Mouse (Mus musculus) testis, adult 2 months (tissue): Measurements from ENCODE around the gene Ptpn1. TPM values are rescaled to one million over a fixed set of nuclear protein-coding genes. Genes with fewer than 3 reads are reported as not detected.

Source experiments
- H3K27ac ChIP-seq: fragments of 200-500 bp; 2 replicates; pipeline ENCODE4 v1.5.1; 2012; ENCODE audit warnings: low read depth, low read length; ENCODE audit not compliant: control insufficient read depth, insufficient read depth
- H3K27me3 ChIP-seq: fragments of 200-500 bp; 2 replicates; pipeline ENCODE4 v1.6.1; 2012; ENCODE audit warnings: mild to moderate bottlenecking, low read length, moderate library complexity; ENCODE audit not compliant: control insufficient read depth, insufficient read depth
- H3K36me3 ChIP-seq: fragments of 200-500 bp; 2 replicates; pipeline ENCODE4 v1.6.1; 2012; ENCODE audit warnings: mild to moderate bottlenecking, low read length; ENCODE audit not compliant: control insufficient read depth, insufficient read depth
- H3K4me1 ChIP-seq: fragments of 200-500 bp; 2 replicates; pipeline ENCODE4 v1.6.1; 2012; ENCODE audit warnings: low read length; ENCODE audit not compliant: control insufficient read depth, insufficient read depth
- H3K4me3 ChIP-seq: fragments of 200-500 bp; 2 replicates; pipeline ENCODE4 v1.5.1; 2012; ENCODE audit warnings: low read depth, mild to moderate bottlenecking, low read length, moderate library complexity, mixed read lengths; ENCODE audit not compliant: control insufficient read depth
- CTCF ChIP-seq: fragments of 200-500 bp; IDR thresholded peaks from 2 replicates; pipeline ENCODE4 v1.5.1; 2012; ENCODE audit warnings: low read depth, mild to moderate bottlenecking, inconsistent platforms, low read length, moderate library complexity; ENCODE audit not compliant: control insufficient read depth, insufficient read depth, insufficient replicate concordance
- POLR2A ChIP-seq: fragments of 200-500 bp; IDR thresholded peaks from 2 replicates; pipeline ENCODE4 v1.6.1; 2012; ENCODE audit warnings: low read depth, mild to moderate bottlenecking, inconsistent platforms, low read length, moderate library complexity; ENCODE audit not compliant: control insufficient read depth
- polyA plus RNA-seq: library from polyadenylated mRNA; depleted of rRNA; stranded (reverse); fragments of >200 nt; gene quantifications from 2 replicates; pipeline ENCODE4 v1.2.3, GENCODE M21; 2012

Ptpn1 gene
- polyA plus RNA-seq, 1 experiment = 30.9 TPM

DNA sequence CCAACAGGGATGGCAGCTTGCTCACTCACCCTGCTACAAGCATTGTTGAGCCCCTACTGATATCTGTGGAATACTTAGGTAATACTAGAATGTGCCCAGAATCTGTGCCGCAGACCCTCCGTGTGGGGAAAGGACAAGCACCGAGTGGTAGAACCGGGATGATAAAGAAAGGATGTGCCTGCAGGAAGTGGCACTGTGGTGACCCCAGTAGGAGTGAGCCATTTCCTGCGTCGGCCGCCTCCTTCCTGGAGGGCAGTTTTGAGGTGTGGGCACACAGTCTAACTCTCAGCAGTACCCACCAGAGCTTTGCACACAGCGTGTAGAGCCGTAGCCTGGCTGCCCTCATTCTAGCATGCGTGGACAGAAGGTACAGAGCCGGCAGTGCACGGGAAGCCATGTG lies 43.9 kb downstream of the Ptpn1 start:
- Histone ChIP-seq H3K27me3 (no peaks in the 10 kb centered on the region), H3K27ac (no peak overlapping the region), H3K36me3 (peaks cover 5% of the 10 kb centered on the region), H3K4me1 (no peaks in the 10 kb centered on the region), H3K4me3 (no peak overlapping the region)
- TF ChIP-seq POLR2A (no peak), CTCF (no peak)

DNA sequence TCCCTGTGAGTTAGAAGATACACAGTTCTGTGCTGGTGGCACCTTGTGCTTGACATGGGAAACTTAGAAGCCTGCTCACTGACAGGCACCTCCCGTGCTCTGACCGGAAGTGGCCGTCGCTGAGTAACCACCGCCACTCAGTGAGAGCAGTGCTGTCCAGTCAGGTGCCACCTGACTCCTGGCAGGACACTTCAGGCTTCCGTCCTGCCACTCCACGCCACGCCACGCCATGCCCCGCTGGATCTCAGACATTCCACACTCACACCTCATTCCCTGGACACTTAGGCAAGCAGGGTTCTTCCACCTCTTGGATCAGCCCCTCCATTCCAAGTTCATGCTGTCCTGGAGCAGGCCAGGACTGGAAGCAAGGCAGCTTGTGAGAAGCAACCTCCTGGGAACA lies 46.4 kb downstream of the Ptpn1 start:
- peaks cover 5% of the 10 kb centered on the region for H3K36me3 ChIP-seq
- no peak overlapping the region for H3K4me3 ChIP-seq
- no peak overlapping the region for H3K27ac ChIP-seq
- H3K4me1 ChIP-seq = no peaks in the 10 kb centered on the region
- H3K27me3 ChIP-seq = no peaks in the 10 kb centered on the region
- no peak for TF ChIP-seq CTCF
- no peak for TF ChIP-seq POLR2A

DNA sequence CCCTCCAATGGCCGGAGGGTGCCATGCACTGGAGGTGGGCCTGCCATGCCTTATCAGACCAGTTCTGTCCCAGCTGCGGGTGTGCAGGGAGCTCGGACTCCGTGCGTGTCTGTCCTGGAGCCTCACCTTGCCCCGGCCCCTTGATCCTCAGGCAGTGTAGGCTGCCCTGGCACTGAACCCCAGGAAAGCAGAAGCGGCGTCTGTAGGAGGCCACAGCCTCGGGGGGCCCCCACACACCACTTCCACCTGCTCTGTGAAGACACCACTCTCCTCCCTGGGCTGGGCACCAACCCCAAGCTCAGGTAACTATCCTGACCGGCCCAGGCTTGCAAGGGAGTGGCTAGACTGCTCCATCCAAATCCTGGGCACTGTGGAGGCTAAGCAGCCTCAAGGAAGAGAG lies 48.5 kb downstream of the Ptpn1 start:
- no peaks in the 10 kb centered on the region; the same call in 1 of the 2 replicates for H3K36me3 ChIP-seq
- TF ChIP-seq CTCF = no peak
- no peak for TF ChIP-seq POLR2A
- no peak overlapping the region for H3K4me3 ChIP-seq
- no peaks in the 10 kb centered on the region for H3K4me1 ChIP-seq
- no peak overlapping the region for H3K27ac ChIP-seq
- no peaks in the 10 kb centered on the region for H3K27me3 ChIP-seq

DNA sequence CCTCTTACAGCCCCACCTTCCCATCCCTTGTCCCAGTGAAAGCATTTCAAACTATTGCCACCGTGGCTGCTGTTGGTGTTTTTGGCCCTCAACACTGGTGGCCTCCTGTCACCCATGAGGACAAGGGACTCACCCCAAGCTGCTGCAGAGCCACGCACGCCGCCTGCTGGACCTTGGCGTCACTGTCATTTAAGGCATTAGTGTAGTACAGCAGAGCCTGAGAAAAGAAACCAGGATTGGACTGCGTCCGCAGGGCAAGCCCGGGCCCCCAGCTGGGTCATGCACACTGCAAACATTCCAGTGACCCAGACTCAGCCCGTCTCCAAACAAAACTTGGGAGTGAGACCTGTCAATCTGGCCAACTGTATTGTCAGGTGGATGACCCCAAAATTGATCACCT lies 50.8 kb downstream of the Ptpn1 start:
- no peak for TF ChIP-seq POLR2A
- peak; percentile 9; the same call in 1 of the 2 replicates for TF ChIP-seq CTCF
- no peaks in the 10 kb centered on the region for H3K36me3 ChIP-seq
- H3K27ac ChIP-seq = no peak overlapping the region
- H3K4me1 ChIP-seq = no peaks in the 10 kb centered on the region
- no peaks in the 10 kb centered on the region for H3K27me3 ChIP-seq
- H3K4me3 ChIP-seq = no peak overlapping the region

DNA sequence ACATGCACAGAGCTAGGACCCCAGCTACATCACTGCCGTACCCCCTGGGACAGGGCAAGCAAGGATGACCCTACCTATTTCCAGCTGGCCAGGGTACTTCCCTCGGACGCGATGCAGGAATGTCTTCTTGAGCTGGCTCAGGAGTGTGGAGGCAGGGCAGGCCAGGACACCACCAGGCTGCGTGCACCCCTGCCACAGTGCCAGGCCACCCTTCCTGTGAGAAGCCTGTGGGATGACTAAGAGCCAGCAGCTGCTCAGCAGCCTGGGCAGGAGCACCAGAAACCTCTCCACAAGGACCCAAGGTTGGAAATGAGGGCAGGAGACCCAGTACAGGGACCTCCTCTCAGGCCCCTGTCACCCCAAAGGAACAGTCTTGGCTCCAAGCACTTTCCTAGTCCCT lies 52.5 kb downstream of the Ptpn1 start:
- Histone ChIP-seq H3K27me3 (no peaks in the 10 kb centered on the region), H3K27ac (no peak overlapping the region), H3K36me3 (no peaks in the 10 kb centered on the region), H3K4me3 (no peak overlapping the region), H3K4me1 (0 out of 2 replicates have a peak, but pooled peaks cover 2% of the 10 kb centered on the region)
- TF ChIP-seq CTCF (no peak), POLR2A (no peak)

DNA sequence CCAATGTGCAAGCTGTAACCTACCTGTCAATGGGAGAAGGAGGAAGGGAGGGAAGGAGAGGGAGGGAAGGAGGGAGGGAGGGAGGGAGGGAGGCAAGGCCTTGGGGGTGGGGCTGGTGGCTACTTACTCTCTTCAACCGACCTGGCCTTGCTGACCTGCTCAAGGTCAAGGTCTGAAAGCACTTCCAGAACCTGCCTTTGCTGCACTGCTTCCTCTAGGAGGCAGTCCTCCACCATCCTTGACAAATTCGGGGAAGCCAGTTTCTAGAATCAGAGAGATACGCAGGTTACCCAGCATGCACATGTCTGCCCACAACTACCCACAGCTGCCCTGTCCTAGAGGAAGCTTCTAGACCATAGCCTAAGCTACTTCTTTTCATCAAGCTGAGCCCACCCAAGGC lies 53.1 kb downstream of the Ptpn1 start:
- Histone ChIP-seq H3K27ac (no peak overlapping the region), H3K27me3 (no peaks in the 10 kb centered on the region), H3K4me3 (no peak overlapping the region), H3K4me1 (0 out of 2 replicates have a peak, but pooled peaks cover 2% of the 10 kb centered on the region), H3K36me3 (no peaks in the 10 kb centered on the region)
- TF ChIP-seq CTCF = no peak
- TF ChIP-seq POLR2A = no peak

DNA sequence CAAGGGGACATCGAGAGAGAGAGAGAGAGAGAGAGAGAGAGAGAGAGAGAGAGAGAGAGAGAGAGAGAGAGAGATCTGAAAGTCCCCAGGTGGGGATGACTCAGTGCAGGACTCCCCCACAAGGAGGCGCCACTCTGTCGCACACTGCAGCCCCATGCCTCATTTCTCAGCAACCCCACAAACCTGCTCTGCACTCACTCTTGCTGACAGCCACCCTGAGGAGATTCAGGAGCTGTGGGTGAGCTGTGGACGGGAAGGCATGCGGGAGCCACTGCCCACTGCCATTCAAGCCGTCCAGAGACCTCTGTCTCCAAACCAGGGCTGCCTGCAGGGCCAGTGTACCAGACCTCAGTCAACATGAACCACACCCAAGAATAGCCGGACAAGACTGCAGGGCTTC lies 54.9 kb downstream of the Ptpn1 start:
- Histone ChIP-seq H3K27me3 (no peaks in the 10 kb centered on the region), H3K4me3 (no peak overlapping the region), H3K36me3 (no peaks in the 10 kb centered on the region), H3K27ac (no peak overlapping the region), H3K4me1 (0 out of 2 replicates have a peak, but pooled peaks cover 2% of the 10 kb centered on the region)
- peak; percentile 30; the same call in 1 of the 2 replicates for TF ChIP-seq CTCF
- no peak for TF ChIP-seq POLR2A

DNA sequence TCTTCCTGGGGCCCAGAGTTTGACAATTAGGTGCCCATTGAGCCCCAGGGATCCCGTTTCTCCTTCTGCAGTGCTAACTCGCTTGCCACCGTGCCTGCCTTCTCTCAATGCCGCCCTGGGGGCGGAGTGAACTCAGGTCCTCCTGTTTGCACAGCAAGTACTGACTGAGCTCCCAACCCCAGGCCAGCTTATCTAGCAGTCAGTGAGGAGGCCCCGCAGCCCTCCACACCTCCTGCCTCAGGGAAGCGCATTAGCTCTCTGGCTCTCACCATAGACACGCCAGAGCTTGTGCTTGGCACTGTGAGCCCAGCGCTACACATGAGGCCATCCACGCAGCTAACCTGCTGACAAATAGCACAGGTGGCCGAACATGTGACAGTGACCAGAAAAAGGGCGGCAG lies 55.8 kb downstream of the Ptpn1 start:
- Histone ChIP-seq H3K27ac (no peak overlapping the region), H3K4me1 (0 out of 2 replicates have a peak, but pooled peaks cover 2% of the 10 kb centered on the region)

More for the DNA sequence above, 55.8 kb downstream of the Ptpn1 start:
- TF ChIP-seq CTCF = no peak
- no peak for TF ChIP-seq POLR2A
- H3K4me3 ChIP-seq = no peak overlapping the region
- H3K27me3 ChIP-seq = no peaks in the 10 kb centered on the region
- H3K36me3 ChIP-seq = no peaks in the 10 kb centered on the region
